Mouse (Mus musculus) urinary bladder, adult 2 months (tissue): ENCODE data around the gene Nup160. TPM values are rescaled to one million over a fixed set of nuclear protein-coding genes. Genes with fewer than 3 reads are reported as not detected.

ENCODE experiments used
- DNase-seq: peaks from one replicate; pipeline ENCODE4 v3.0.0; 2022; ENCODE audit warnings: low spot score
- polyA plus RNA-seq: library from polyadenylated mRNA; depleted of rRNA; stranded (reverse); fragments of >200 nt; gene quantifications from 2 replicates; pipeline ENCODE4 v1.2.3, GENCODE M21; 2012; rRNA removed

The Nup160 gene
- polyA plus RNA-seq, result 13.6 and 13.9 TPM in 2 replicates

- DNase-seq, result no peak
These were observed at the start of gene Nup160 for GRCm38 (mm10) chr2:90677007-90677406. TSS of gene Nup160 (plus strand) at chr2:90677215.

GRCm38 (mm10) chr2:90628261-90628660, 48.8 kb upstream of the Nup160 start:
- DNase-seq, result no peak

GRCm38 (mm10) chr2:90629552-90629951, 47.5 kb upstream of the Nup160 start:
- no peak for DNase-seq

GRCm38 (mm10) chr2:90631938-90632733, 44.9 kb upstream of the Nup160 start:
- DNase-seq, result no peak

GRCm38 (mm10) chr2:90634671-90635070, 42.3 kb upstream of the Nup160 start:
- no peak for DNase-seq

GRCm38 (mm10) chr2:90635085-90635723, 41.8 kb upstream of the Nup160 start:
- no peak for DNase-seq

- no peak for DNase-seq
These were observed 40.2 kb upstream of the Nup160 start for GRCm38 (mm10) chr2:90636853-90637252.

GRCm38 (mm10) chr2:90638986-90639746, 37.8 kb upstream of the Nup160 start:
- no peak for DNase-seq

- no peak for DNase-seq
These were observed 37.0 kb upstream of the Nup160 start for GRCm38 (mm10) chr2:90639747-90640699.

GRCm38 (mm10) chr2:90641007-90641709, 35.9 kb upstream of the Nup160 start:
- no peak for DNase-seq

- no peak for DNase-seq
These were observed 35.3 kb upstream of the Nup160 start for GRCm38 (mm10) chr2:90641710-90642039.

GRCm38 (mm10) chr2:90647084-90647483, 29.9 kb upstream of the Nup160 start:
- no peak for DNase-seq

- DNase-seq, result no peak
These were observed 27.6 kb upstream of the Nup160 start for GRCm38 (mm10) chr2:90649405-90649804.

GRCm38 (mm10) chr2:90649965-90650364, 27.1 kb upstream of the Nup160 start:
- no peak for DNase-seq

GRCm38 (mm10) chr2:90652101-90652500, 24.9 kb upstream of the Nup160 start:
- no peak for DNase-seq

- no peak for DNase-seq
These were observed 24.0 kb upstream of the Nup160 start for GRCm38 (mm10) chr2:90652993-90653392.

- no peak for DNase-seq
These were observed 21.6 kb upstream of the Nup160 start for GRCm38 (mm10) chr2:90655449-90655848.

- DNase-seq, result no peak
These were observed 18.4 kb upstream of the Nup160 start for GRCm38 (mm10) chr2:90658613-90659012.

GRCm38 (mm10) chr2:90659016-90659415, 18.0 kb upstream of the Nup160 start:
- no peak for DNase-seq

GRCm38 (mm10) chr2:90659639-90660038, 17.4 kb upstream of the Nup160 start:
- DNase-seq, result no peak

GRCm38 (mm10) chr2:90660947-90661346, 16.1 kb upstream of the Nup160 start:
- DNase-seq, result no peak
